Mouse (Mus musculus): ENCODE results near the gene Camta1.

Gene Camta1

DNA sequence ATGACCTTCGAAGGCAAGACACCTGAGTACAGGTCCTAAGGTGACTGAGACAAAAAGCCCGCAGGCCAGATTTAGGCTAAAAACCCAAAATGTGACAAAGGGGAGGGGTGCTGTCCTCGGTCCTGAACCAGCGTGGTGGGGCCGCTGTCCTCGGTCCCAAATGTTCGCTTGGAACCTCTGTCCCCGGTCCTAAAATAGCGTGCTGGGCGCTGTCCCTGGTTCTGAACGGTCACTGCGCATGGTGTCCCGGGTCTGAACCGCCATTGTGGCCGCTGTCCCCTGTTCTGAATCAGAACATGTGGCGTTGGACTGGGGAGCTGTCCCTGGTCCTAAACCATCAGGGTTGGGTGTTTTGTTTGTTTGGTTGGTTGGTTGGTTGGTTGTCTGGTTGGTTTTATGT lies 257.2 kb downstream of the Camta1 start:
- DNase-seq (ENCODE audit: low spot score): peak; percentile 36

- DNase-seq (ENCODE audit: low spot score): no peak
Observed at GRCm38 (mm10) chr4:151603586-151603985, 258.1 kb downstream of the Camta1 start.

- DNase-seq (ENCODE audit: low spot score): no peak
Observed at GRCm38 (mm10) chr4:151595116-151595515, 266.6 kb downstream of the Camta1 start.

DNA sequence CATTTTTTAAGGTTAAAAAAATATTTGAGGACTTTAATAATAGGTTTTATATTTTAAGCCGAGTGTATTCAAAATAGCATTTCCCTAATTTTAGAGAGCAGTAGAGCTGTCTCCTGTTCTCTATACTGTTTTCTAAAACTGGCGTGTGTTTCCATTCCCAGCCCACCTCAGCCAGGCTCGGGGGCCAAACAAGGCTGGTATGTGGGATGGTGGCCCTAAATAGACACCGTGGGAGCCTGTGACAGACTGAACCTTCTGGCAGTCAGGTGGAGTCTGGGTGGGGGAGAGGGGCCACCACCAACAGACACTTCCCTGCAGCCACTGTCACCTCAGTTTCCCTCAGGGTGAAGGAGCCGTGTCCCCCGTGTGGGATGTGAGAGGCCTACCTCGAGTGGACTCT lies 268.6 kb downstream of the Camta1 start:
- DNase-seq (ENCODE audit: low spot score): no peak

DNA sequence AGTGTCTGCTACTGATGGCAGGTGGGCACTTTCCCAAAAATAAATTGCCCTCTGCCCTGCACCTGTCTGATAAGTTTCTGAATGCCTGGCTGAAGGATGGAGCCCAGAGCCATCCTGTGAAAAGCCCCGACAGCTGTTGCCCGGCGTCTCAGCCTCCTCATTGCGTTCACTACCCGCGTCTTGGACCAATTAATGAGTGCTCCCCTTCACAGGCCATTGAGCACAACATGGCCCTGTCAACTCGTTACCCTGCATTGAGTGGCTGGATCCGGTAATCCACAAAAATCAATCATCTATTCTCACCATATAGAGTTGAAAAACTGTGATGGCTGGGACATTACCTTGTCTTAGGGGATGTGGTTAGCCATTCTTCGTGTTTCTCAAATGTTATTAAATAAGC lies 275.6 kb downstream of the Camta1 start:
- DNase-seq (ENCODE audit: low spot score): no peak

DNA sequence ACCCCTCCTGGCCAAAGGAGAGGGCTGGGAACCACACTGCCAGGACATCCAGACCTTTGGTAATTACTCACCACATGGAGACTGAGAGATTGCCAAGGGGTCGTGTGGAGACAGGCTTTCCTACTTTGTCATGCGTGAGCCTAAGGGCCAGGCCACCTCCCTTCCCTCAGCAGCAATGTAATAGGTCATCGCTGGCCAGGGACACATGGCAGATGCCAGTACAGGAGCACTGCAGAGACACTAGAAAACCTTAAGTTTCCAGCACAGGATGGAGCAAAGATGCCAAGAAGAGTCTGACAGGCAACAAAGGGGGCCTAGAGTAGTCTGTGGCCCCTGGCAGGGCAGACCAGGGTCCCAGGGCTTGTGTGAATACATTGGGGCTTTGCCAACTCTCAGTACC lies 283.7 kb downstream of the Camta1 start:
- DNase-seq (ENCODE audit: low spot score): no peak

DNA sequence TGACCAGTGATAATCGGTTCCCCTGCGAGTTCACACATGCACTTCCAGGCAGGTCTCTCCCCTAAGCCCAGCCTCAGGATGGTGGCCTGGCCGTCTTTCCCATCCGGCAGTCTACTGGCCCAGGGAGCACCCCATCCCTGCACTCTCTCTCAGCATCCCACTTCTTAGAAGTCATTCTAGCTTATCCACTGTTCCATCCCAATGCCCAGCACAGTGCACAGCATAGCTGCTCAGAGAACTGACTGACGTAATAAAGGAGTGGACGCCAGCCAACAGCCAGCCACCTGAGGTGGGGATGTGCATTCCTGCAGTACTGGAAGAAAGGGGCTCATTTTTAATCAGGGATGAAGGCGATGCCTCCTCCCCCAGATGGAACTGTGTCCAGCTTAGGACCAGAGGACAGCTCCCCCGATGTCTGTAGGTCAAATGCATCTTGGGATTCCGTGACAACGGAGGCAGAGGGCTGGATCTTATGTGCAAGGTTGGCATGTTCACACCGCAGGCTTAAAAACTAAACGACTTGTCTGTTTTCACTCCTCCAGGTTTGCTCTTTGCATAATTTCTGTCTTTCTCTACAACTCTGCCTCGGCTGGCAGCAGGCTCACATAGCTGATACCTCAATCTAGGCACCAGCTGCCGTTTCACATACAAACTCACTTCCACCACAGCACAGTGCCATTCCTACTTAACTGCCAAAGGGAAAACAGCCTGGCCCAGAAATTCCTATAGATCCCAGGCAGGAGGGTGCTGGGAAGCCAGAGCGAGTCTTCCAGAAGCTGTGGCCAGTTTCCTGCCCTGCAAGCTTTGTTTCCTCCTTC lies 285.2 kb downstream of the Camta1 start:
- no peak for DNase-seq (ENCODE audit: low spot score)

- no peak for DNase-seq (ENCODE audit: low spot score)
Observed at GRCm38 (mm10) chr4:151572716-151573115, 289.0 kb downstream of the Camta1 start.

GRCm38 (mm10) chr4:151569586-151569985 lies 292.1 kb downstream of the Camta1 start:
- no peak for DNase-seq (ENCODE audit: low spot score)

DNA sequence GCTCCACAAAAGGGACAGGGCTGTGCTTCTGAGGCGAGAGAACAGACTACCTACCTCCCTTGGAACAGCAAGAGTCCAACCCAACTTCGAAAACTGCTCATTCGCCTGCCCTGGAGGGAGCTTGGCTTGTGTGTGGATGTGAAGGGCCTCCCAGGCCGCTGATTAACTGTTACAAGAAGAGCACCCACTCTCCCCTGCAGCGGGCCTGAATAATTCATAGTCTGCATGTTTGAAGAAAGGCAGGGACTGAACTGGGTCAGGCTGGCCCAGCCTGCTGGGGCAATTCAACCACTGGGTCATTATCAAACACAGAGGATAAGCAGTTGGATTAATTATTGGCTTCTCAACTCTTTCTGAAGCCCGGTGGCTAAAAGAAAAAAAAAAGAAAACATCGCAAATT lies 292.8 kb downstream of the Camta1 start:
- no peak for DNase-seq (ENCODE audit: low spot score)

DNA sequence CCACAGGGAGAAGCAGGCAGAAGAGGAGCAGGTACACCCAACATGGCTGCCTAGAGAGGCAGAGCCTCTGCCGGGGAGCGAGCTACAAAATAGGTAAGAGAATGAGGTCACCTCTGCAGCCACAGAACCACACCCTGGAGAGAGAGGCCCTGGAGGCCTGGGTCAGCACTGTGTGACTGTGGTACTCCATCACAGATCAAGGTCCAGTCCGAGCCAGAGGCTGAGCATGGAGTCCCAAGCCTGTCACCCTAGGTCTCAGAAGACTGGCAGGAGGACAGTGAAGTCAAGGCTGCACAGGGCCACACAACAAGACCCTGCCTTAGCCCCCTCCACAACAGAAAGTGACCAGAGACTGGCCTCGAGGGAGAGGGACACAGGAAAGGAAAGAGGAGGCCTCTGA lies 294.6 kb downstream of the Camta1 start:
- no peak for DNase-seq (ENCODE audit: low spot score)

GRCm38 (mm10) chr4:151555505-151555904 lies 306.2 kb downstream of the Camta1 start:
- no peak for DNase-seq (ENCODE audit: low spot score)

DNA sequence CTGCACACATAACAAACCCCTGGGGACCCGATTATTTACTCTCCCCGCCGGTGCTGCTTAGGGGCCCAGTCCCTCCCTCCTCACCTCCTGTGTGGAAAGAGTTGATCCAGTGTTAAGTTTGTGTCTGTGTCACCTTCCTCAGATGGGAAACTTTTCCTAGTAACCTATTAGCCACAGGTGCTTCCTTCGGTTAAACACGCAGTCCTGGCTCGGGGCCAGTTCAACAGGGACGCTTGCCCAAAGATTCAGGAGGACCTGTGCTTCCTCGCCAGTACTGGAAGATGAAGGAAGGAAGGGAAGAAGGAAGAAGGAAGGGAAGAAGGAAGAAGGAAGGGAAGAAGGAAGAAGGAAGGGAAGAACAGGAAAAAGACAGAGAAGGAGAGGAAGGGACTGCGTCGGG lies 312.2 kb downstream of the Camta1 start:
- DNase-seq (ENCODE audit: low spot score): no peak

- no peak for DNase-seq (ENCODE audit: low spot score)
Observed at GRCm38 (mm10) chr4:151545452-151545851, 316.2 kb downstream of the Camta1 start.

DNA sequence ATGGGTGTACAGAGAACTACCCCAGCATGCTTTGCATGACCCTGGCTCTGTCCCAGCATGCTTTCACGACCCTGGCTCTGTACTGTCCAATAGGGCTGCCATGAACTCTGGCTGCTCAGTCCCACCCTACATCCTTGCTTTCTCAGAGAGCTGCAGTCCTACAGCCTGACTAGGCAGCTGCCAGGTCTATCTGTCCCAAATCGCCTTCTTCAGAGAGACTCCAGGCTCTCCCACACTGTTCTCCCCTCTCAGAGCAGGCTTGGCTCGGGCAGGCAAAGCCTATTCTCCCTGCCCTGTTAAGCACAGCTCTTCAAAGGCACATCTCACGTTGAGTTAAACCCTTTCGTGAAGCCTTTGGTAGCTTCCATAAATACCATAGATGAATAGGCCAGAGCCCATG lies 317.5 kb downstream of the Camta1 start:
- DNase-seq (ENCODE audit: low spot score): no peak

DNA sequence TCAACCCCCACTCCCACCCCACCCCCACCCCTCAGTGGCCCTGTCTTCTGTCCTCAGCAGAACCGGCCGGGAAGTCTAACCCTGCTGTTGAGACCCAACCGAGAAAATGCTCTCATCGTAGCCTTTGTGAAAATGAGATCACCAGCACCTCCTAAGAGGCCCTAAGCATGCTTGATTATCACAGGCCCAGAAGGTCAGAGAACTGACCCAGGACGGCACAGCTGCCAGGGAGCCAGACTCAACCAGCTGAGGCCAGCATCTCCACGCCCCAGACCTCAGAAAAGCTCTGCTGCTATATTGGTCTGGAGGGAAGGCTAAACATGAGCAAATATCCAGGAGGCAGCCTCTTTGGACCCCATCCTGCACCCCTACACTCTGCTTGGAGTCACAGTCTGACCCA lies 321.1 kb downstream of the Camta1 start:
- DNase-seq (ENCODE audit: low spot score): no peak

GRCm38 (mm10) chr4:151539881-151540280 lies 321.8 kb downstream of the Camta1 start:
- DNase-seq (ENCODE audit: low spot score): no peak

GRCm38 (mm10) chr4:151539167-151539525 lies 322.5 kb downstream of the Camta1 start:
- no peak for DNase-seq (ENCODE audit: low spot score)

DNA sequence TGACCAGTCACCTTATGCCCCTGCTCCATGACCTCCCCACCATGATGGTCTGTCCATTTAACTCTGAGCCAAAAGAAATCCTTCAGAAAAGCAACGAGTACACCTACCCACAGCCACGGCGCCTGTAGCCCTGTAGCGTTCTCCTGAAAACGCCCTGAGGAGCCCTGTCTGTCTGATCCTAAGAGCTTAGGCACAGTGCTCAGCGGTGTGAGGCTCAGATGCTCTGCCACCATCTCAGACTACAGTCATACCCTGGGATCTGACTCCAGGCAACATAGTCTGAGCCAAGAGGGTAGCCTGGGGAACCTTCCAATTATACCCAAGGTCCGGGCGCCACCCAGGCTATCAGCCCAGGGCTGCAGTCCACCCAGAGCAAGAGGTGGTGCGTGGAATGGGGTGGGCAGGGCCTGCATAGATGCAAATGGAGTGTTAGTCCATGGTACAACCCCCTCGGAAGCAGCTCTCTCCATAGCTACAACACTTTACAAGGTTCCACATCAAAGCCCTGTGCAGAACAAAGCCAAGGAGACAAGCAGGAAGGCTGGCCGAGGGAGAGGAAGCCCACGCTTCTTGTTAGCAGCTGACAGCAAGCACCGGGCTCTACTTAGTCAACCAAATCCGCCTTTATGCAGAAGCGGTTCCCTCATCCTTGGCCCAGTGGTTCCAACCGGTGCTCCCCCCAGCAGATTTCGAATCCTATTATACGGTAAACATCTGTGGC lies 323.1 kb downstream of the Camta1 start:
- DNase-seq (ENCODE audit: low spot score): no peak

DNA sequence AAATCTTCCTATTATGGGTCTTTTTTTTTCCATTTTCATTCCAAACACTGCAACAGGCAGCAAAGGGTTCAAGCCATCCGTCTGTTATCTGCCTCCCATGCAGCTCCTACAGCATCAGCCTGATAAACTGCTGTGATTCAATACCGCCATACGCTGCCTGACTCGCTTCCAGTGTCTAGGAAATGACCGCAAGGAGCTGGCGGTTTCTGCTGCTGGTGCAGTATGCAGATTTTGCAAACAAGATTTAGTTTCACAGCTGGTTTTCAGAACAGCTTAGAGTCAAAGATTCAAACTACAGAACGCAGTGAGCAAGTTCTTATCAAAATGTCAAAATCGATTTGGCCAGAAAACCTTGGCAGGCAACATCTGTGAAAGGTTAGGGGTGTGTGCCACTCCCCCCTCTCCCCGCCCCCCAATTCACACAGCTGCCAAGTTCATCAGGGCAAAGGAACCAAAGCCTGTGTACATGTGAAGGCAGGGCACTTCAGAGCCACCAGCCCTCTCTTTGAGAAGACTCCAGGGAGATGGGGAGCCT lies 325.7 kb downstream of the Camta1 start:
- DNase-seq (ENCODE audit: low spot score): no peak

- no peak for DNase-seq (ENCODE audit: low spot score)
Observed at GRCm38 (mm10) chr4:151533451-151533850, 328.2 kb downstream of the Camta1 start.

DNA sequence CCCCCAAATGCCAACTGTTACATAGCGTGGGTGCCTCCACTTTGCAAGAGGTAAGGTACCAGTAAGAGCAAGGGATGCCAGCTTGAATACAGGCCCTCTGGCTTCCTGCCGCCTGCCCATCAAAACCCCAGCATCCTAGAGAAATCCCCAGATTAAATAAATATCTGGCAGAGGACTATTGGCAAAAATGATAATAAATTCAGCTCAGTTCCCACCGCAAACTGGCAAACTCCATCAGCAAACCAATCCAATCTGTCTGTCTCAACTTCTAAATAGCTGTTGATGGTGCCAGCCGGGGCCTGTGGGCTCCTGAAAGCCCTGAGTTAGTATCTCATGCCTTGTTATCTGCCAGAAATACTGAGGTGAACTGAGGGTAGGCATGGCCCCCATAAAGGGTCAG lies 333.2 kb downstream of the Camta1 start:
- no peak for DNase-seq (ENCODE audit: low spot score)

DNA sequence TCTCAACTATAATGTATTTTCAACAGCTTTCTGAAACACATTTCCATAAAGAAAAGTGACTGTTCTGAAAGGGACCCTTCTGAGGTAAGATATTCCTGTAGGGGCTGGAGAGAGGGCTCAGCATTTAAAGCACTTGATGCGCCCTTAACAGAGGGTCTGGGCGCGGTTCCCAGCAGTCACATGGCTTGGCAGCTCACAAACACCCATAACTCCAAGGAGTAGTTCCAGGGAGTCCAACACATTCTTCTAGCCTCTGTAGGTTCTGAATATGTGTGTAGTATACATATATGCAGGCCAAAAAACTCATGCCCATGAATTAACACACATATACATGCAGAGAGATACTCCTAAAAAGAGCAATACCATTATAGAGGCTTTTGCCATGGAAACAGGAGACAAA lies 333.9 kb downstream of the Camta1 start:
- DNase-seq (ENCODE audit: low spot score): no peak

All from lung, postnatal 25 days (tissue).